Mouse (Mus musculus) stomach, embryonic 15.5 days (tissue): ENCODE measurements around the gene Clock. TPM values are rescaled to one million over a fixed set of nuclear protein-coding genes. Genes with fewer than 3 reads are reported as not detected.
A peak's percentile ranks its signal among the peaks of the same experiment; 100 is the strongest.

Experiments
- ATAC-seq: fragments of 200-750 bp; cut with Nextera tagmentation; 2 replicates; pipeline ENCODE4 v1.8.0; 2017; ENCODE audit warnings: low read depth, moderate number of reproducible peaks, moderate TSS enrichment; ENCODE audit not compliant: insufficient read depth, low FRiP score
- H3K27ac ChIP-seq: fragments of 300-500 bp; sonication (generic); 2 replicates; pipeline ENCODE4 v1.5.1; 2015; ENCODE audit warnings: mild to moderate bottlenecking, inconsistent platforms
- H3K27me3 ChIP-seq: fragments of 300-500 bp; sonication (generic); replicated peaks from 2 replicates; pipeline ENCODE4 v1.6.1; 2015; ENCODE audit warnings: inconsistent platforms
- H3K36me3 ChIP-seq: fragments of 300-500 bp; sonication (generic); 2 replicates; pipeline ENCODE4 v1.6.1; 2015; ENCODE audit warnings: inconsistent platforms
- H3K4me1 ChIP-seq: fragments of 300-500 bp; sonication (generic); 2 replicates; pipeline ENCODE4 v1.6.1; 2015; ENCODE audit warnings: inconsistent platforms
- H3K4me2 ChIP-seq: fragments of 300-500 bp; sonication (generic); 2 replicates; pipeline ENCODE4 v1.6.1; 2015; ENCODE audit warnings: mild to moderate bottlenecking, inconsistent platforms
- H3K4me3 ChIP-seq: fragments of 300-500 bp; sonication (generic); replicated peaks from 2 replicates; pipeline ENCODE4 v1.5.1; 2015; ENCODE audit warnings: inconsistent platforms
- H3K9ac ChIP-seq: fragments of 300-500 bp; sonication (generic); 2 replicates; pipeline ENCODE4 v1.6.1; 2015; ENCODE audit warnings: inconsistent platforms
- H3K9me3 ChIP-seq: fragments of 300-500 bp; sonication (generic); 2 replicates; pipeline ENCODE4 v1.6.1; 2016; ENCODE audit warnings: inconsistent platforms
- WGBS: fragments of 180-500 bp; shearing (Covaris S2); methylation state at CpG from one replicate; pipeline ENCODE4 v1.1.7; 2015; 5-methylcytosine and 5-hydroxymethylcytosine counted together
- polyA plus RNA-seq: library from polyadenylated mRNA; unstranded; fragments of >200 nt; fragmentation: Nextera tagmentation; extraction: Ambion mirVana; gene quantifications from 2 replicates; pipeline ENCODE4 v1.2.1, GENCODE M21; 2015

The Clock gene
- polyA plus RNA-seq, 1 experiment from 2014 or later = 13.7 TPM

DNA sequence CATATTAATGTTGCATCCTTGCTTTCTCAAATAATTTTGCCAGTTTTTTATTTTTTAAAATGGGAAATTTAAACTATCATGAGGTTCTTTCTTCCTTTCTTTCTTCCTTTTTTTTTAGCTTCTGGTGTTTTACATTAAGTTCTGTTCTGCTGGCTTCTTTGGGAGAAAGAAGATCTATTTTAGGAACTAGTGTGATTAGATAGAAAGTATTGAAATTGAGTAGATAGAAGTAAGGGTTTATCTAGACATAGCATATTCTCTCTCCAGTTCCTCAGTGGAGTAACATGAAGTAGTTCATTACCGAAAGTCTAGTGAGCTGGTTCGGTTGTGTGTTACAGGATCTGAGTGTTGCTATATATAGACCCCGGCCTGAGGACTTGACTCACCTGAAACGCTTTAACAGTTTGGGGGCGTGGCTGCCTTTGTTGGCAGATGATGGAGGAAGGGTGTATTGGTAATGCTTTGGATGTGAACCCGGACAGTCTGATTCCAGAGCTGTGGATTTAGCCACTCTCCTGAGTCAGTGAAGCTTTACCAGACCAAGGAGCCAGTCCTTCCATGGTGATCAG lies 110.1 kb downstream of the Clock start:
- H3K36me3 ChIP-seq = 0 out of 2 replicates have a peak, but pooled peaks cover 6% of the 10 kb centered on the region
- no peak overlapping the region for H3K4me2 ChIP-seq
- 68% methylated on average over 6 of the region's 6 CpGs for WGBS
- H3K9me3 ChIP-seq = no peaks in the 10 kb centered on the region
- no peak overlapping the region for H3K9ac ChIP-seq
- H3K27ac ChIP-seq = no peak overlapping the region
- no peak overlapping the region for H3K4me3 ChIP-seq
- H3K4me1 ChIP-seq = no peaks in the 10 kb centered on the region
- no peak for ATAC-seq
- H3K27me3 ChIP-seq = no peaks in the 10 kb centered on the region

DNA sequence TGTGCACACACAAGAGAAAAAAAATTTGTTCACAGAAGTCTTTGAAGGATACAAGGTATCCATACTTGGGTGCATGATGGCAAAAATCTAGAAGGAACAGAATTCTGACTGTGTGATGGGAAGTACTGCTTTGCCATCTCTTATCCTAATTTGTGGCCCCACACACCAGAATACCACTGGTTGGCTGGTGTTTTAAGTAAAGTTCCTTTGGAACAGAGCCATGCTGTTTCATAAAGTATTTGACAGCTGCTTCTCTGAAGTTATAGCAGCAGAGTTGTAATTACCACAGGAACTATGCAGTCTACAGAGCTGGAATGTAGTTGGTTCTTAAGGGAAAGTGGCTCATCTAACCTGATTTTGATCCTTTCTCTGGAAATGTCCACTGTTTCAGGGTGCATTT lies 111.5 kb downstream of the Clock start:
- H3K4me2 ChIP-seq = no peak overlapping the region
- H3K36me3 ChIP-seq = 0 out of 2 replicates have a peak, but pooled peaks cover 3% of the 10 kb centered on the region
- no peak overlapping the region for H3K27ac ChIP-seq
- no peak for ATAC-seq
- no peak overlapping the region for H3K9ac ChIP-seq
- H3K4me1 ChIP-seq = no peaks in the 10 kb centered on the region; the same call in 1 of the 2 replicates
- no peaks in the 10 kb centered on the region for H3K27me3 ChIP-seq
- H3K4me3 ChIP-seq = no peak overlapping the region
- no peaks in the 10 kb centered on the region for H3K9me3 ChIP-seq

DNA sequence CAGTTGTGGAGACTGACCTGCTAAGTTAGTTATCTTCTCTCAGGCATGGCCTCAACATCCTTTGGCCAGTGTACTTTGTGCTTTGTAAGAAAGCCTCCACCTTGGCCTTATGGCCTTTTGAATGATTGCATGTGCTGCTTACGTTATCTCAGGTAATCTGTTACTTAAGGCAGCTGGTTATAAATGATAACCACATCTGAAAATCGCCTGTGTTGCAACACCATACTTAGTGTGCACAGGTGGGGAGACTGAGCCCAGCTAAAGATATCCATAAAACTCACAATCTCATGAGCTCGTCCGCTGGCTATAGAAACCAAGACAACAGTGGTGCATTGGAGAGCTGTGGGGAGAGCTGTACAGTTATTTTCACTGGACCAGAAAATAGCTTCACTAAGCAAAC lies 114.0 kb downstream of the Clock start:
- Histone ChIP-seq H3K27ac (no peak overlapping the region), H3K9ac (no peak overlapping the region), H3K27me3 (no peaks in the 10 kb centered on the region), H3K9me3 (no peaks in the 10 kb centered on the region), H3K36me3 (0 out of 2 replicates have a peak, but pooled peaks cover 3% of the 10 kb centered on the region), H3K4me2 (no peak overlapping the region), H3K4me1 (peaks cover 6% of the 10 kb centered on the region), H3K4me3 (no peak overlapping the region)
- 76% methylated on average over 4 of the region's 4 CpGs for WGBS
- no peak for ATAC-seq

DNA sequence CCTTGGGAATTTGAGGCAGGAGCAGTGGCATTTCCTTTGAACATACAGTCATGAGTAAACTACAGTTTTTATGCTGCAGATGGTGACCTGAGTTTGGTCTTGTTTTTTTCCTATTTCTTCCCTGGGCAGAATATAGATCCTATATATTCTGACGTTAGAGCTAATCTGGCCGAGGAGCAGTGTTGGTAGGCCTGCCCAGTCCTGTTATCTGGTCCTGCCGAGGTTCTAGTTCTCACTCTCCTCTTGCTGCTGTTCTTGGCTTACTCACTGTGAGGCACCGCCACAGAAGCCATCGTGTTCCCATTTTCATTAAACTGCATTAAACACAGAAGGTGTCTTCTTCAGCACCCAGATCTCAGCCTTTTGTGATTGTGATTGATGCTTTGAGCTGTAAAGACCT lies 116.7 kb downstream of the Clock start:
- H3K4me3 ChIP-seq = no peak overlapping the region
- H3K9ac ChIP-seq = no peak overlapping the region
- peaks cover 12% of the 10 kb centered on the region for H3K4me1 ChIP-seq
- no peak for ATAC-seq
- H3K36me3 ChIP-seq = no peaks in the 10 kb centered on the region
- H3K9me3 ChIP-seq = no peaks in the 10 kb centered on the region
- no peak overlapping the region for H3K4me2 ChIP-seq
- H3K27ac ChIP-seq = no peak overlapping the region
- H3K27me3 ChIP-seq = no peaks in the 10 kb centered on the region
- 77% methylated on average over 5 of the region's 5 CpGs for WGBS

DNA sequence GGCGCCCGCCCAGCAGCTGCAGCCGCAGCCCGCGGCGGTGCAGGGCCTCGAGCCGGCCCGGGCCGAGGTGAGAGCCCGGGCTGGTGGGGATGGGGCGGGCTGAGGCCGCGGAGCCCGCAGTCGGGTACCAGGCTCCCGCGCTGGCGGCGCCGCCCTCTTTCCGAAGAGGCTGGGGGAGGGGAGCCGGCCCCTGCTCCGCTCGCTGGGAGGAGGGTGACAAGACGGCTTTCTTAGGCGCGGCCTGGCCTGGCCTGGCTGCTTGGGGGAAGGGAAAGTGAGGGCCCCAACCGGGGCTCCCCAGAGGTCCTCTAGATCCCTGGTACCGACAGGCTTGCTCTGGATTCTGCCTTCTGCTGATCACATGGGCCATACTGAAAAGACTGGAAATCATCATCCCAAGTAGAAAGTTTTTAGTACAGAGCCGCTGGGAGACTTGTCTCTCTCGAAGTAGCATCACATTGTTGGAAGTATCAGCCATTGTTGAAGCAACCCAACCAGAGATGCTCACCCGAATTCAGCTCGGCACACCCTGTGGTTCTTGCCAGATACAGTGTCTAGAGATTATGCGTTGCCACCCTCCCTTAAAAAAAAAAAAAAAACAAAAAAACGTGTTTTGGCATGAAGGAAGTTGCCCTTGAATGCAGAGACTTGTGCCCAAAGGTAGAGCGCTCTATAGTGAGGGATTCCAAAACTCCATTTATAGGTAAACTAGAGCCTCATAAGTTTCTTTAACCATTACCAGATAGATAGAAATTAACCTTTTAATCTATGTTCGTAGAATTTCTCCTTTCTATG lies 120.1 kb downstream of the Clock start:
- no peaks in the 10 kb centered on the region for H3K36me3 ChIP-seq
- peak overlapping the region; percentile 83 for H3K4me2 ChIP-seq
- WGBS = 5% methylated on average over 37 of the region's 38 CpGs
- H3K4me3 ChIP-seq = peak overlapping the region; percentile 96
- peaks cover 12% of the 10 kb centered on the region for H3K4me1 ChIP-seq
- no peaks in the 10 kb centered on the region for H3K9me3 ChIP-seq
- ATAC-seq = peak; percentile 85
- no peaks in the 10 kb centered on the region for H3K27me3 ChIP-seq
- peak overlapping the region; percentile 89 for H3K9ac ChIP-seq
- peak overlapping the region; percentile 97 for H3K27ac ChIP-seq

DNA sequence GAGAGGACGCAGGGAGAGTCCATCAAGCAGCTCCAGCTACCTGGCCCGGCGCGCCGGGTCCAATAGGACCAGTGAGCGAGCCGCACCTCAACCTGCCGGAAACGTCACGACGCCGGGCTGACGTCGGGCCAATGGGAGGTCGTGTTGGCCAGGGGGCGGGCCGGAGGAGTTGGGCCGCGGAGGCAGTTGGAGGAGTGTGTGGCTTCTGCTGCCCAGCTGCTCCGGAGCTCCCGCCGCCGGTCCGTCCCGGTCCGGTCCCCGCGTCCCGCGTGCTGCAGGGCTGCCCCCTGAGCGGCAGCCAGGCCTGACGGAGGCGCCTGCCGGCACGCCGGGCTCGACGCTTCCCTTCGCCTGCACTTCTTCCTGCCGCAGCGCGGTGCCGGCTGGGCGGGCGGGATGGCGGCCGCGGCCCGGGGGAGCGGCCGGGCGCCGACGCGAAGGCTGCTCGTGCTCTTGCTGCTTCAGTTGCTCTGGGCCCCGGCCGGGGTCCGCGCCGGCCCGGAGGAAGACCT lies 120.8 kb downstream of the Clock start, which contains the start of gene Tmem165:
Gene Tmem165 (plus strand): TSS at position 131 of the 512 bp plus-strand sequence.
- Histone ChIP-seq H3K9ac (peak within 1 kb of the TSS; percentile 89), H3K4me3 (peak within 1 kb of the TSS; percentile 96), H3K27ac (peak within 1 kb of the TSS; percentile 97), H3K9me3 (no peaks in the 10 kb centered on the region), H3K36me3 (no peaks in the 10 kb centered on the region), H3K4me1 (peaks cover 12% of the 10 kb centered on the region), H3K27me3 (no peaks in the 10 kb centered on the region), H3K4me2 (peak within 1 kb of the TSS; percentile 83)
- 0% methylated on average over 48 of the region's 62 CpGs for WGBS
- ATAC-seq = peak; percentile 96

DNA sequence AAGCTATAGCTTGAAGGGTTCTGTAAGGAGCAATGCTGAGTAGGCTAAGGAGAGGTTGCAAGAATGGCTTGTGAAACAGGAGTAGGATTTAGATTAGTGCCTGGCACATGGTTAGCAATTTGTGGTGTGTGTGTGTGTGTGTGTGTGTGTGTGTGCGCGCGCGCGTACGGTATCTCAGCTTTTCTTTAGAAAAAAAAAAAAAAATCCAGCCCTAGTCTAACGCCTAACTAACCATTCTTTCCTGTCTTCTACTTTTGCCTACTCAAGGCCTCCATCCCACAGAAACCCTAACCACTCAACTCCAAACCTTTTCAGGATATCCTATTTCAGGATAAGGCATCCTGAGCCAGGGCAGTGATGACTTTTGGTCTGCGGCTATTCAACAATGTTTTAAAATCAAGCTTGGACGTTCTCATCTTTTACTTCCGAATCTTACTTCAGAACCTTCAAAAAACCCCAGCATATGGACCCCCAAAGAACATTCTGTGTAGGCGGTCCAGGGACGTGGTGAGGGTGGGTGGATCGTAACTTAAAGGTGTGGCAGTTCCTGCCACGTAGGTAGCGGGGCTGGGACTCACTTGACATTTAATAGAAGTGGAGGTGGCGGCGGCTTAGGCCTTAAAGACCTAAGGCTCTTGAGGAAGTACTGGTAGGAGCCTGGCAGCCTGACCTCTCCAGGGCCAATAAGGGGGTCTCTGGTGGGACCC lies 121.4 kb downstream of the Clock start:
- H3K4me3 ChIP-seq = peak overlapping the region; percentile 96
- H3K36me3 ChIP-seq = no peaks in the 10 kb centered on the region
- H3K9ac ChIP-seq = peak overlapping the region; percentile 89
- H3K27ac ChIP-seq = peak overlapping the region; percentile 97
- peaks cover 12% of the 10 kb centered on the region for H3K4me1 ChIP-seq
- no peak; the same call in 1 of the 2 replicates for ATAC-seq
- no peaks in the 10 kb centered on the region for H3K9me3 ChIP-seq
- WGBS = 33% methylated on average over 17 of the region's 17 CpGs
- H3K4me2 ChIP-seq = peak overlapping the region; percentile 83
- H3K27me3 ChIP-seq = no peaks in the 10 kb centered on the region

DNA sequence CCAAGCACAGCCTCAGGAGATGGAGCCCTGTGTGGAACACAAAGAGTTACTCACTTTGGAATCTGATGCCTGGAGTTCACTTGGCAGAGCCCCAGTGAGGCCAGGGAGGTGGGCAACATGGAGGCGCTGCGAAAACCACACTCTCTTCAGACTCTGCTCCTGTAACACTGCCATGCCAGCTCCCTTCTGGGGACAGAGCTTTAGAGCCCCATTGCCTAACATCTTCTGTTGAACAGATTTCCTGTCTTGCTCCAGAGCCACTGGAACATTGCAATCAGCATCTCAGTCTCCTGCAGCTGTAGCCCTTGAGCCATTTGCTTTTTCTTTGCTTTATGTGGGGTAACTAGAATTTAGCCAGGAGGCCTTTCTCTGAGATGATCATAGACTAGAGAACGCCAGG lies 122.3 kb downstream of the Clock start:
- Histone ChIP-seq H3K27ac (no peak overlapping the region), H3K9ac (no peak overlapping the region), H3K36me3 (no peaks in the 10 kb centered on the region), H3K4me3 (no peak overlapping the region), H3K4me2 (no peak overlapping the region), H3K4me1 (peaks cover 12% of the 10 kb centered on the region), H3K9me3 (no peaks in the 10 kb centered on the region), H3K27me3 (no peaks in the 10 kb centered on the region)
- ATAC-seq = no peak
- 56% methylated on average over 3 of the region's 3 CpGs for WGBS

DNA sequence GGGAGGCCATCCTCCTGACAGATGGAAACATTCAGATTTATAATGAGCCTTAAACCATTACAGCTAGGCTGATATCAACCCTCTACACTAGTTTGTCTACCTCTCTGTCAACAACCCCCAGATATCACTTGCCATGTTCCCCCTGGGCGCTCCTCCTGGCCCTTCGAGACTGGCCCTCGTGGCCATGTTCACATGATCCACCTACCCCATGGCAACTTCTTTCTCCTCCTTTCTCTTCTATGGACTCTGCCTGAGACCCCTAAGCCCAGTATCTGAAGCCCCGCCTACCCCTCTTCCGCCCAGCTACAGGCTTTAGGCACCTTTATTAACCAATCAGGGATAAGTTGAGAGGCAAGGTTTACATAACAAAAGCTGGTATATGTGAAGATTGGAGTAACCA lies 124.8 kb downstream of the Clock start:
- Histone ChIP-seq H3K9ac (no peak overlapping the region), H3K36me3 (no peaks in the 10 kb centered on the region), H3K27me3 (no peaks in the 10 kb centered on the region), H3K4me3 (no peak overlapping the region), H3K4me1 (peaks cover 9% of the 10 kb centered on the region), H3K9me3 (no peaks in the 10 kb centered on the region), H3K27ac (no peak overlapping the region), H3K4me2 (no peak overlapping the region)
- WGBS = 83% methylated on average over 5 of the region's 5 CpGs
- ATAC-seq = no peak

DNA sequence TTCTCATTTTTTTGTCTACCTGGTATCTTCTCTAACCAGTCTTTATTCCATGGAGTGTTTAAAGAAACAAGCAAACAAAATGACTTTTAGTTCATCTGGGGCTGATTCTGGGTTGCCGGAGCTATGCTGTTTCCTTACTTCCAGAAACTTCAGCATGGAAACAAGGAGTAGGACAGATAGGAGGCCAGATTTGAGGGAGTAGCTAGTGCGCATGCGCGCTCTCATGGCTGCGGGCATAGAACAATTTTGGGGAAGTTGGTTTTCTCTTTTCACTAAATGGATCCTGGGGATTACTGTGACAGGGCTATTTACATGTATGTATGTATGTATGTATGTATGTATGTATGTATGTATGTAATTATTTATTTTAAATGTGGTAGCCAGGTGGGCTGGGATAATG lies 125.4 kb downstream of the Clock start:
- H3K4me2 ChIP-seq = no peak overlapping the region
- ATAC-seq = no peak
- no peaks in the 10 kb centered on the region for H3K36me3 ChIP-seq
- no peak overlapping the region for H3K27ac ChIP-seq
- WGBS = 94% methylated on average over 5 of the region's 5 CpGs
- no peaks in the 10 kb centered on the region for H3K9me3 ChIP-seq
- peaks cover 9% of the 10 kb centered on the region for H3K4me1 ChIP-seq
- H3K27me3 ChIP-seq = no peaks in the 10 kb centered on the region
- H3K9ac ChIP-seq = no peak overlapping the region
- H3K4me3 ChIP-seq = no peak overlapping the region

DNA sequence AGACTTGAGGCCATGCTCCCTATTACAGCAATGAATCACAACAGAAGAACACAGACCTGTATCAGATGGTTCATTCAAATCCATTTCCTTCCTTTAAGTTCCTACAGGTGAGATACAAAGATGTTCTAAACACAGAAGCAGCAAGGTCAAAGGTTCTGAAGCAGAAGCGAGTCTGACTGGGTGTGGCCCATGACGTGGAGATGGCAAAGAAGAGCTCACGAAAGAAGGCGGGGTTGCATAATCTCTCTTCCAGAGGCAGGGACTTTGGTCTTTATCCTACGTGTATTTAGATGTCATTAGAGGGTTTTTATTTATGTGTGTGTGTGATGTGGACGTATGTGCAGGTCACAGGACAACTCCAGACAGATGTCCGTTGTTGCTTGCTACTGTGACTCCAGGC lies 126.9 kb downstream of the Clock start:
- ATAC-seq = no peak
- H3K4me2 ChIP-seq = no peak overlapping the region
- no peaks in the 10 kb centered on the region for H3K36me3 ChIP-seq
- 63% methylated on average over 7 of the region's 7 CpGs for WGBS
- no peaks in the 10 kb centered on the region for H3K27me3 ChIP-seq
- no peak overlapping the region for H3K4me3 ChIP-seq
- no peak overlapping the region for H3K9ac ChIP-seq
- no peak overlapping the region for H3K27ac ChIP-seq
- H3K9me3 ChIP-seq = no peaks in the 10 kb centered on the region
- peaks cover 9% of the 10 kb centered on the region for H3K4me1 ChIP-seq

DNA sequence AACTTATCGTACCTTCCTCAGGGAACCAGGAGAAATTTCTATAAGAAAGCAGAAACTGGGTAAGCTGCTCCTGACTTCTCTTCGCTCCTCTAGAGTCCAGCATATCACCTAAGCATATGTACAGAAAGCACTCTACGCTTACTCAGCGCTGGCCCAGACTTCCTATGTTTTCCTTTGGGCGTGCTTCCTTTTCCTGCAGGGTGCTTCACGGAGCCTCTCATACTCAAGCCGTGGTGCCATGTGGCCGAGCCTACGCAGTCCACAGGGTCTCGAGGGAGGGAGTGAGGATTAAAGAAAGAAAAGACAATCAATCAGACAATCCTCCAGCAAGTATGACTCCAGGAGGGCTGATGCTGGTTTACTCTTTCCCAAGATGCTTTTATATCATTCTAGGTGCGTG lies 127.8 kb downstream of the Clock start:
- Histone ChIP-seq H3K9me3 (no peaks in the 10 kb centered on the region), H3K27me3 (no peaks in the 10 kb centered on the region), H3K36me3 (no peaks in the 10 kb centered on the region), H3K4me2 (no peak overlapping the region), H3K9ac (no peak overlapping the region), H3K27ac (no peak overlapping the region), H3K4me1 (peaks cover 9% of the 10 kb centered on the region), H3K4me3 (no peak overlapping the region)
- WGBS = 49% methylated on average over 11 of the region's 11 CpGs
- no peak for ATAC-seq
